Mouse (Mus musculus): ENCODE results near the gene Ubox5. TPM values are rescaled to one million over a fixed set of nuclear protein-coding genes. Genes with fewer than 3 reads are reported as not detected.
"Not testable (repeated sequence)": the region's sequence is repeated elsewhere in the genome, so short reads cannot be mapped to it uniquely, and the experiment has no call there.

Ubox5 gene
- 1 to 10 TPM; 7.3 to 8.5 TPM for total RNA-seq (2021)
- long read RNA-seq, experiment 1, partial matches to known transcripts: 4 of 18 reads
- long read RNA-seq, experiment 1, other reads (novel, unspliced or antisense): 12 of 18 reads
- long read RNA-seq, experiment 2, partial matches to known transcripts: 2 of 27 reads
- long read RNA-seq, experiment 2, other reads (novel, unspliced or antisense): 23 of 27 reads

DNA sequence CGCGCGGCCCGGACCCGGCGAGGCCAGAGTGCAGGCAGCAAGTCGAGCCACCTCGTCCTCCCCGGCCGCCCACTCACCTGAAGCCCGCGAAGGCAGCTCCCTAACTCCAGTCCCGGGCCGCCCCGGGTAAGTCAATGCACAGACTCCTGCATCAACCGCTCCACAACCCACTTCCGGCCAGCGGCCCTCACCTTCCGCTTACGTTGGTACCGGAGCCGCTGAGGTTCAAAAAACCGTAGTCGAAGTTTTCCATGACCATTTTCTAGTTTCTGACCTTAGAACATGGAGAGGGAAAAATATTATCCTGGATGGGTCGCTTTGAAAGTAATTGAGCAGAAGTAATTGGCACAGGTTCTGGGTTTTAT is at the start of gene Ubox5, which contains the start of gene Fastkd5:
Gene Ubox5, minus strand, starts transcription at position 200 of the 365 bp plus-strand sequence.
Gene Fastkd5, minus strand, starts transcription at position 189 of the 365 bp plus-strand sequence.
- DNase-seq (ENCODE audit: low spot score in 2 of 2): peak; percentile 84 to 92

DNA sequence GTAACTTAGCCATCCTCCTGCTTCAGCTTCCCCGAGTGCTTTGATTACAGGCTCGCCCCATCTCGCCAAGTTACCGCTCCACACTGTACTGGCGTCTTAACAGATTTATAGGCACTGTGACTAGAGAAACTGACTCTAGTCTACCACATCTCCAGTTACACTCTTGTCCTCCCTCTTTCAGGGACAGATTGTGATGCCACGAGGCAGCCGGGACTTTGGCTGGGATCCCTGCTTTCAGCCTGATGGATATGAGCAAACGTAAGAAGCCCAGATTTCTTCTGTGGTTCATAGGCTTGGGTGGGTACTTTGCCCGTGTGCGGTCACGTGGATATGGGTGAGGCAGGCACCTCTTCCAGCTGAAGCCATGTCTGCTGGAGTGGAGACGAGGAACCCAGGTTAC is 49.3 kb upstream of the Ubox5 start:
- peak in 1 of 2 experiments; percentile 55 for DNase-seq (ENCODE audit: low spot score in 2 of 2)

GRCm38 (mm10) chr2:130677211-130677610 is 47.4 kb upstream of the Ubox5 start:
- no peak for DNase-seq (ENCODE audit: low spot score in 2 of 2)

- peak; percentile 84 to 87 for DNase-seq (ENCODE audit: low spot score in 2 of 2)
These were observed 37.7 kb upstream of the Ubox5 start, which contains the start of gene Itpa for GRCm38 (mm10) chr2:130667559-130667958. Gene Itpa, plus strand, starts transcription at chr2:130667610.

GRCm38 (mm10) chr2:130664102-130664701 is 34.4 kb upstream of the Ubox5 start, which contains the start of gene Ddrgk1:
Gene Ddrgk1, minus strand, starts transcription at chr2:130664659.
- peak; percentile 96 to 97 for DNase-seq (ENCODE audit: low spot score in 2 of 2)

GRCm38 (mm10) chr2:130663342-130663741 is 33.5 kb upstream of the Ubox5 start:
- DNase-seq (ENCODE audit: low spot score in 2 of 2): no peak

GRCm38 (mm10) chr2:130658530-130658929 is 28.7 kb upstream of the Ubox5 start:
- no peak for DNase-seq (ENCODE audit: low spot score in 2 of 2)

GRCm38 (mm10) chr2:130657541-130657940 is 27.7 kb upstream of the Ubox5 start:
- DNase-seq (ENCODE audit: low spot score in 2 of 2): peak; percentile 58 to 79

DNA sequence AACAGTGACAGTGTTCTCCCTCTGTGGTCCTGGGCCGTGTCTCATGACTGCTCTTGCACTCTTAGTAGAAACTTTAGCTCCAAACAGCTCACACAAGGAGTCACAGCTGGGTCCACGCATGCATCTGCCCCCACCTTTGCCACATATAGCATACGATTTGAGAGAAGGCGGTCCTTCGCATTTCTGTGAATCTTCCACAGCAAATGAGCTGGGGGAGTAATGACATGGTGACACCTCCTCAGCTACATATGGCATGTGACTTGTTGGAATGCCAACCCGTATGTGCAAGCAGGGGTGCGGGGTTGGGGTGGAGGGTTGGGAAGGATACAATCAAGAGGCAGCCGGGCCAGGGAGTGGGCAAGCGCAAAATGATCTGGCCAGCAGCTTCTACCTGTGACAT is 26.7 kb upstream of the Ubox5 start:
- no peak for DNase-seq (ENCODE audit: low spot score in 2 of 2)

GRCm38 (mm10) chr2:130655660-130656339 is 26.0 kb upstream of the Ubox5 start:
- no peak for DNase-seq (ENCODE audit: low spot score in 2 of 2)

DNA sequence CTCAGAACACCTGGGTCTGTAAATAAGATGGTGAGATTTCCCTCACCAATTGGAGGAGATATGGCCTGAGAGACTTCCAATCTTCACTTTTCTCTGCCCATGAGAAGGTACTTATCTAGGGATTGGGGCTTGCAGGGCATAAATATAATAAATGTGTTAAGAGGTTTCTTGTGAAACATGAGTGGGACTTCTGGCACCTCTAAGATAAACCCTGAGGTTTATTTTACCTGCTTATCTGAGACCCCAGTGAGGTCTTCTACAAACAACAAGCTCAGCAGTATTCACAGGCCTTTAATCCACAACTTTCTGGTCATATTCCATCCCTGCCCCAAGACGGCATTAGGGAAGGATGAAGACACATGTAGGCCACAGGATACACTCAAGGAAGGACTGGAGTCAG is 23.9 kb upstream of the Ubox5 start:
- DNase-seq (ENCODE audit: low spot score in 2 of 2): no peak

GRCm38 (mm10) chr2:130653303-130653702 is 23.5 kb upstream of the Ubox5 start:
- DNase-seq (ENCODE audit: low spot score in 2 of 2): no peak

- not testable (repeated sequence) for DNase-seq (ENCODE audit: low spot score in 2 of 2)
These were observed 19.2 kb upstream of the Ubox5 start for GRCm38 (mm10) chr2:130649028-130649427.

GRCm38 (mm10) chr2:130645198-130645597 is 15.4 kb upstream of the Ubox5 start:
- DNase-seq (ENCODE audit: low spot score in 2 of 2): no peak

- DNase-seq (ENCODE audit: low spot score in 2 of 2): peak; percentile 84 to 92
These were observed 13.0 kb upstream of the Ubox5 start, which contains the start of gene Lzts3 for GRCm38 (mm10) chr2:130642684-130643369. Gene Lzts3, minus strand, starts transcription at chr2:130642803.

GRCm38 (mm10) chr2:130642197-130642660 is 12.4 kb upstream of the Ubox5 start:
- no peak for DNase-seq (ENCODE audit: low spot score in 2 of 2)

- DNase-seq (ENCODE audit: low spot score in 2 of 2): no peak
These were observed 11.7 kb upstream of the Ubox5 start for GRCm38 (mm10) chr2:130641351-130642025.

DNA sequence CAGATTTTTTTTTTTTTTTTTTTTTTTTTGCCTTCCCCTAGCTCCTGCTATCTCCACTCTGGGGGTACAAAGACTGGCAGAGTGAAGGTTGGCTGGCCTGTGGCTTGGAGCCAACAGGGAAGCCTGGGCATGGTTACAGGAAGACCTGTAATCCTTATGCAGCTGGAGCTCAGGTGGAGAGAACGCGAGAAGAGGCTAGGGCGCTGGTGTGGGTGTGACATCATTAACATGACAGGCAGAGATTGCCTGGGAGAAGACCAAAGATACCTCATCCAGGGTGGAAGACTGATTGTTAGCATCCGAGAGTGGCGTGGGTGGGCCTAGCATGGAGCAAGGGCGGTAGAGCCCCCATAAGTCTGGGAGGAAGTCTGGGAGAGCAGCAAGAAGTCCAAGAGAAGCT is 9.4 kb upstream of the Ubox5 start:
- DNase-seq (ENCODE audit: low spot score in 2 of 2): no peak

- DNase-seq (ENCODE audit: low spot score in 2 of 2): no peak
These were observed 8.3 kb upstream of the Ubox5 start for GRCm38 (mm10) chr2:130638101-130638611.

DNA sequence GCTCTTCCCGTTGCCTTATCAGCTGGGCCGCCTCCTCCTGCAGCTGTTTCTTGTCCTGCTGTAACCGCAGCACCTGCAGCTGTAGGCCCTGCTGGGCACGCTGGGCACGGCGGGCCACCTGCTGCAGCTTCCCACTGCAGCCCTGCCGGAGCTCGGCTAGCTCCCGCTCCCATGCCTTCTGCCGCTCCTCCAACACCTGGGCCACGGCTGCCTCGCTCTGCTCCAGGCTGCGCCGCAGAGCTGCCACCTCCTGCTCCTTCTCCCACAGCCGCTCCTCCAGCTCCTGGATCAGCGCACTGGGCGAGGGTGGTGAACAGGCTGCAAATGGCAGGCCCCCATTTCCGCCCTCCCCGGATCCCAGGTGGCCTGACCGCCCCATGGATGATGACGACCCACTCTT is 6.0 kb upstream of the Ubox5 start:
- DNase-seq (ENCODE audit: low spot score in 2 of 2): no peak

Measured in layer of hippocampus, postnatal 14 days (tissue).